Mouse (Mus musculus) liver, postnatal 0 days (tissue): Measurements from ENCODE around the gene Dhrs11.

Source experiments
- CTCF ChIP-seq: sonication (generic); IDR thresholded peaks from 2 replicates; pipeline ENCODE4 v1.5.1; 2016; ENCODE audit warnings: antibody characterized with exemption, low read depth
- EP300 ChIP-seq: IDR thresholded peaks from 2 replicates; pipeline ENCODE4 v1.6.1; 2016; ENCODE audit warnings: antibody characterized with exemption, low read depth, mild to moderate bottlenecking

- no peak for TF ChIP-seq CTCF
- no peak for TF ChIP-seq EP300
Measured at GRCm38 (mm10) chr11:84868786-84869259, 40.0 kb upstream of the Dhrs11 start.
